Mouse (Mus musculus) stomach, embryonic 15.5 days (tissue): Measurements from ENCODE around the gene Tshz2. TPM values are rescaled to one million over a fixed set of nuclear protein-coding genes. Genes with fewer than 3 reads are reported as not detected.

ENCODE experiments used
- ATAC-seq: fragments of 200-750 bp; cut with Nextera tagmentation; 2 replicates; pipeline ENCODE4 v1.8.0; 2017; ENCODE audit warnings: low read depth, moderate number of reproducible peaks, moderate TSS enrichment; ENCODE audit not compliant: insufficient read depth, low FRiP score
- H3K27ac ChIP-seq: fragments of 300-500 bp; sonication (generic); 2 replicates; pipeline ENCODE4 v1.5.1; 2015; ENCODE audit warnings: mild to moderate bottlenecking, inconsistent platforms
- H3K27me3 ChIP-seq: fragments of 300-500 bp; sonication (generic); replicated peaks from 2 replicates; pipeline ENCODE4 v1.6.1; 2015; ENCODE audit warnings: inconsistent platforms
- H3K36me3 ChIP-seq: fragments of 300-500 bp; sonication (generic); 2 replicates; pipeline ENCODE4 v1.6.1; 2015; ENCODE audit warnings: inconsistent platforms
- H3K4me1 ChIP-seq: fragments of 300-500 bp; sonication (generic); 2 replicates; pipeline ENCODE4 v1.6.1; 2015; ENCODE audit warnings: inconsistent platforms
- H3K4me2 ChIP-seq: fragments of 300-500 bp; sonication (generic); 2 replicates; pipeline ENCODE4 v1.6.1; 2015; ENCODE audit warnings: mild to moderate bottlenecking, inconsistent platforms
- H3K4me3 ChIP-seq: fragments of 300-500 bp; sonication (generic); replicated peaks from 2 replicates; pipeline ENCODE4 v1.5.1; 2015; ENCODE audit warnings: inconsistent platforms
- H3K9ac ChIP-seq: fragments of 300-500 bp; sonication (generic); 2 replicates; pipeline ENCODE4 v1.6.1; 2015; ENCODE audit warnings: inconsistent platforms
- H3K9me3 ChIP-seq: fragments of 300-500 bp; sonication (generic); 2 replicates; pipeline ENCODE4 v1.6.1; 2016; ENCODE audit warnings: inconsistent platforms
- WGBS: fragments of 180-500 bp; shearing (Covaris S2); methylation state at CpG from one replicate; pipeline ENCODE4 v1.1.7; 2015; 5-methylcytosine and 5-hydroxymethylcytosine counted together
- polyA plus RNA-seq: library from polyadenylated mRNA; unstranded; fragments of >200 nt; fragmentation: Nextera tagmentation; extraction: Ambion mirVana; gene quantifications from 2 replicates; pipeline ENCODE4 v1.2.1, GENCODE M21; 2015

Gene Tshz2
- polyA plus RNA-seq, 1 experiment from 2014 or later = 15.9 TPM

DNA sequence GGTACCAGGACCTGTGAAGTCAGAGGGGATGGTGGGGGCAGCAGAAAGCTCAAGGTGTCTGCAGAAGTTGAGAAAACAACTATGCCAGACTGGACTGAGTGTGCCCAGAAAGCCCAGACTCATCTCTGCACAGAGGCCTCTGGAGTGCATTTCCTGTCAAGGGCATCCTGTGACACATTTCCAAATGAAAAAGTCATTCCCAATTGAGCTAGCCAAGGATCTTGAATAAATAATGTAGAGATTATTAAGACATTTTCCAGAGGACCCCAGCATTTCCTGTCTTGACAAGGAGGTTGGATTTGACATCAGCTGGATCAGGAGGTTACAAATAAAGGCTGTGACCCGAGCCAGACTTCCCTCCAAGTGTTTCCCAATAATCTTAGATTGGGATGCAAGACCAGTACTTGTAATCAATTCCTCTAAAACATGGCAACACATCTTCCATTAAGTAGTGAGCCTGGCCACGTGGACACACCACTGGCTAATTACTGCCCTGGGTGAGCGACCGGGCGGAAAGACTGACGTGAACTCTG, 374.7 kb downstream of the Tshz2 start:
- Histone ChIP-seq H3K4me1 (peaks cover 10% of the 10 kb centered on the region; the same call in 1 of the 2 replicates), H3K27ac (no peak overlapping the region), H3K9me3 (no peaks in the 10 kb centered on the region), H3K27me3 (no peaks in the 10 kb centered on the region), H3K36me3 (no peaks in the 10 kb centered on the region), H3K4me2 (no peak overlapping the region), H3K4me3 (no peak overlapping the region), H3K9ac (no peak overlapping the region)
- 72% methylated on average over 6 of the region's 6 CpGs for WGBS
- ATAC-seq = no peak

DNA sequence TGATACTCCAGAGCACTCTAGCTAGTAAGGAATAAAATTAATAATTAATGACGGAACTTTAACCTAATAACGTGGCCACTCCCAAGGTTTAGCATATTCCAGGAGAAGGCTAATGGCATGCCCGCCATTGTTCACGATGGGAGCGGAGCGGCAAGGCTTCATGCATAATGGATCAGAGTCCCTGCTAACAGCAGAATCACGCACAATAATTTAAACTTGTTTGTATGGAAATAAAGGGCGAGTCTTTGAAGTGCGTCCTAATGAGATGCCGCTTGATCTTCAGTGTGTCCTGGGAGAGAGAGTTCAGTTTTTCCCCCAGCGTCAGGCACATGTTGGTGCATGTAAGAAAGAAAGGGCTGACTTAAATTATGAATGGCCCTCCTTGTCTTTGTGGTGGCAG, 376.9 kb downstream of the Tshz2 start:
- ATAC-seq = no peak
- H3K9ac ChIP-seq = no peak overlapping the region
- peak overlapping the region; percentile 27; the same call in 1 of the 2 replicates for H3K4me2 ChIP-seq

DNA sequence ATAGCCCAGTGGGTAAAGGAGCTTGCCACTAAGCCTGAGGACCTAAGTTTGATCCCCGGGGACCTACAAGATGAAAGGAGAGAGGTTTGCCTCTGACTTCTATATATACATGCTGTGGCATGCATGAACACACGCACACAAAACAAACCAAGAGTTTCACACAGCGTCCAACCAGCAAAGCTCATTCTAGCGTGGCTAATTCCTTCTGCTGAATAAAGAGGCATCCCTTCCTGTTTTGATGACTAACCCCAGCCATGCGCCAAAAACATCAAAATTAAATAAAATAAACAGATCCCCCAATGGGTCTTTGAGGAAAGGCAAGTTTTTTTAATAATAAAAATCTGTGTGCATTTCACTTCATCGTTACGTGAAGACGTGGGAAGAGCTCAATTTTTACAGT, 379.0 kb downstream of the Tshz2 start:
- ATAC-seq = no peak
- Histone ChIP-seq H3K36me3 (no peaks in the 10 kb centered on the region), H3K9me3 (no peaks in the 10 kb centered on the region), H3K4me2 (no peak overlapping the region), H3K4me1 (0 out of 2 replicates have a peak, but pooled peaks cover 5% of the 10 kb centered on the region), H3K9ac (no peak overlapping the region), H3K27ac (no peak overlapping the region), H3K4me3 (no peak overlapping the region), H3K27me3 (no peaks in the 10 kb centered on the region)
- WGBS = 63% methylated on average over 8 of the region's 8 CpGs

More for the DNA sequence above, 376.9 kb downstream of the Tshz2 start:
- Histone ChIP-seq H3K27ac (no peak overlapping the region), H3K27me3 (no peaks in the 10 kb centered on the region), H3K9me3 (no peaks in the 10 kb centered on the region), H3K4me3 (no peak overlapping the region), H3K4me1 (0 out of 2 replicates have a peak, but pooled peaks cover 7% of the 10 kb centered on the region), H3K36me3 (no peaks in the 10 kb centered on the region)
- WGBS = 66% methylated on average over 11 of the region's 11 CpGs

DNA sequence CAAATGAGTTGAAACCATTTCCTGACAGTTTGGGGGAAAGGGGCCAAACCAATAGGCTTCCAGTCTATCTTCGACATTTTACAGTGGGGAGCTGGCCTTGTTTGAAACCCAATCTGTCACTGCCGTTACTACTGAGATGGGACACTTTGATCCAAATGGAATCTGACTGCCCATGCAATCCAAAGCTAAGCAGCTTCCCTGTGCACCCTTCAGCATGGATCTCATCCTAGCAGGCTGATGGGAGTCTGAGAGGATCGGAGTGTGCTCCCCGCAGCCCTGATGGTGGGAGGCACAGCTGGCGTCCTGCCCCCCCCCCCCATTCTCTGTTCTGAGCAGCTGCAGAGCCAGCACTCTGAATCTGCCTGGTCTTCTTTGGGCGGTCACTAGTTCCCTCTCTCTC, 384.5 kb downstream of the Tshz2 start:
- H3K4me2 ChIP-seq = no peak overlapping the region
- H3K27ac ChIP-seq = no peak overlapping the region
- H3K9me3 ChIP-seq = no peaks in the 10 kb centered on the region
- H3K36me3 ChIP-seq = no peaks in the 10 kb centered on the region
- H3K27me3 ChIP-seq = no peaks in the 10 kb centered on the region
- H3K4me1 ChIP-seq = no peaks in the 10 kb centered on the region
- WGBS = 49% methylated on average over 6 of the region's 6 CpGs
- ATAC-seq = no peak
- H3K4me3 ChIP-seq = no peak overlapping the region
- H3K9ac ChIP-seq = no peak overlapping the region

DNA sequence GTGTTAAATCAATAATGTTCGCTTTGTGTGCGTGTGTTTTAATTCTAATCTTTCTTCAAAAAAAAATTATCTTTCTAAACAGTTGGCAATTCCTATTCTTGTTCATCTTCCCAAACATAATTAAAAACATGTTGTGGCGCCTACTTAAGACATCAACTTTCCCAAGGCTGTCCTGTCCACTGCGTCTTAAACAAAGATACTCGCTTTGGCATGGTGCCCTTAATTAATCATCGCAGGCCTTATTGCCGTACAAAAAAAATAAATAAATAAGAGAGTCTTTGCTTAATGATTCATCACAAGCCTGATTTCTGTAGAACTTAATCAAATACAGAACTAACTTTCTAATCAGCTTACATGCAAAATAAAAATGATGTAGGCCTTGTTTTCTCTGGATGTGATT, 385.1 kb downstream of the Tshz2 start:
- Histone ChIP-seq H3K4me1 (no peaks in the 10 kb centered on the region), H3K4me2 (no peak overlapping the region), H3K9me3 (no peaks in the 10 kb centered on the region), H3K36me3 (no peaks in the 10 kb centered on the region), H3K27ac (no peak overlapping the region), H3K9ac (no peak overlapping the region), H3K4me3 (no peak overlapping the region), H3K27me3 (no peaks in the 10 kb centered on the region)
- WGBS = 57% methylated on average over 7 of the region's 7 CpGs
- ATAC-seq = no peak

DNA sequence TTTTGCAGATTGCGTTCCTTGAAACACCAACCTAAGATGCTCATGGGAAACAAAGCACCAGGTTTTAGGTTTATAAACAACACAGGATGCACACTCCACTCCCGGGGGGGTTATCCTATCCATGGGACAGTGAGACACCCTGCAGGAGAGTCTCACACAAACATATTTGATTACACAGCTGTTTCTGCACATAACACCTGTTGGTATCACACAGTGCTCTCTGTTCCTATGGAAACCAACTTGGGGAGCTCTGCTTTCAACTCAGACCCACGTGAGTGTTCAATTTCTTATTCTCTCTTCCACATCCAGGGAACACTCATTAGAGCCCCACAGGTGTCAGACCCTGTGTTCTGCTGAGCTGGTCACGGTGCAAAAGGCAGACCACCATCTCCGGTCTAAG, 390.1 kb downstream of the Tshz2 start:
- no peaks in the 10 kb centered on the region for H3K4me1 ChIP-seq
- ATAC-seq = no peak
- H3K4me3 ChIP-seq = no peak overlapping the region
- H3K27me3 ChIP-seq = no peaks in the 10 kb centered on the region
- H3K27ac ChIP-seq = no peak overlapping the region
- no peak overlapping the region for H3K9ac ChIP-seq
- WGBS = 70% methylated on average over 5 of the region's 5 CpGs
- no peak overlapping the region for H3K4me2 ChIP-seq
- no peaks in the 10 kb centered on the region for H3K9me3 ChIP-seq
- no peaks in the 10 kb centered on the region for H3K36me3 ChIP-seq

DNA sequence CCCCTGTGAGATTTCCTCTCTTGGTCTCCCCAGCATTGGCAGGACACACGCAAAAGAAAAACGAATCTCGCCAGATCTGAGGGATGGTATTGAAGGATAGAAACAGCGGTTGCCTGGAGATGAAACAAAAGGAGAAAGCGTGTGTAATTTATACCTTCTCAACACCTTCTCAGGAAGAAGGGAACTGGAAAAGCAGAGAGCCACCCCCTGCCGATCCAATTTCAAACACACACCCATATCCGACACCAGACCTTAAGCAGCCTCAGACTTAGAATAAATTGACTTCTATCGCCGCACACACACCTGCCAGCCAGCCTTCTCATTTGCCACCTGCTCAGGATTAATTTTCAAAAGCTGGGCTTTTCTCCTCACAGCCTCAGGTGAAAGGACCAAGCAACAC, 390.9 kb downstream of the Tshz2 start:
- H3K9me3 ChIP-seq = no peaks in the 10 kb centered on the region
- H3K27me3 ChIP-seq = no peaks in the 10 kb centered on the region
- 66% methylated on average over 9 of the region's 9 CpGs for WGBS
- H3K27ac ChIP-seq = no peak overlapping the region
- no peak for ATAC-seq
- no peaks in the 10 kb centered on the region for H3K4me1 ChIP-seq
- no peak overlapping the region for H3K4me3 ChIP-seq
- no peak overlapping the region for H3K9ac ChIP-seq
- H3K36me3 ChIP-seq = no peaks in the 10 kb centered on the region
- no peak overlapping the region for H3K4me2 ChIP-seq

DNA sequence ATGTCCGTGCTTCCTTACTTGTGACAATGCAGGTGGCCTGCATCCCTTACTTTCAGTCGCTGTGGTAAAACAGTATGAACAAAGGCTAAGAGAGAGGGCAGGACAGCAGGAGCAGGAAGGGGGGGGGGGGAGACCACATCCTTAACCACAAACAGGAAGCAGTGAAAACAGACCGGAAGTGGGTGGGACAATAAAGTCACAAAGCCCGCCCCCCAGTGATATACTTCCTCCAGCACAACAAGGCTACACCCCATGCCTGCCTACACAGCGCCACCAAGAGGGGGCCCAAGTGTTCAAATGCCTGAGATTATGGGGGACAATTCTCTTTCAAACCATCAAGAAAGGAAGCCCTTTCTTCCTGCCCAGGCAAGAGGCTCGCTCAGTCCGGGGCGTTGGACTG, 392.1 kb downstream of the Tshz2 start:
- Histone ChIP-seq H3K4me1 (no peaks in the 10 kb centered on the region), H3K9ac (no peak overlapping the region), H3K27me3 (no peaks in the 10 kb centered on the region), H3K9me3 (no peaks in the 10 kb centered on the region), H3K27ac (no peak overlapping the region), H3K4me2 (no peak overlapping the region), H3K36me3 (no peaks in the 10 kb centered on the region), H3K4me3 (no peak overlapping the region)
- 78% methylated on average over 8 of the region's 8 CpGs for WGBS
- no peak for ATAC-seq

DNA sequence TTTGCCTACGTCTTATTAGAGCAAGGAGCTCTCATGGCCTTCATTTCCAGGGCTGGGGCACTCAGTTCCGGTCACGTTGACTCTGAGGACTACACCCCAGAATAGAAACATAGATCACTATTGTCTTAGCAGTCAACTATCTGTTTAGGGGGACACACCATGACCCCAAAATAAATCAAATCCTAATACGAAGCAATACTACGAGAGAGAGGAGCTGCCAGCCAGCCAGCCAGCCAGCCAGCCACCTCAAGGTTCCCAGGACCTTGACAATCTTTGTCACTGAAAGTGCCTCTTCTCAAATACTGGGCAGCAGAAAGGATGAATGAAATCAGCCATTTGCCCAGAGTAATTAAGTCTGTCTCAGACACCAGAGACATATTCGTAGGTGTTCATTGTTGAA, 393.1 kb downstream of the Tshz2 start:
- Histone ChIP-seq H3K27me3 (no peaks in the 10 kb centered on the region), H3K4me2 (no peak overlapping the region), H3K27ac (no peak overlapping the region), H3K4me1 (no peaks in the 10 kb centered on the region), H3K36me3 (no peaks in the 10 kb centered on the region), H3K4me3 (no peak overlapping the region), H3K9me3 (no peaks in the 10 kb centered on the region), H3K9ac (no peak overlapping the region)
- WGBS = 91% methylated on average over 6 of the region's 6 CpGs
- ATAC-seq = no peak

DNA sequence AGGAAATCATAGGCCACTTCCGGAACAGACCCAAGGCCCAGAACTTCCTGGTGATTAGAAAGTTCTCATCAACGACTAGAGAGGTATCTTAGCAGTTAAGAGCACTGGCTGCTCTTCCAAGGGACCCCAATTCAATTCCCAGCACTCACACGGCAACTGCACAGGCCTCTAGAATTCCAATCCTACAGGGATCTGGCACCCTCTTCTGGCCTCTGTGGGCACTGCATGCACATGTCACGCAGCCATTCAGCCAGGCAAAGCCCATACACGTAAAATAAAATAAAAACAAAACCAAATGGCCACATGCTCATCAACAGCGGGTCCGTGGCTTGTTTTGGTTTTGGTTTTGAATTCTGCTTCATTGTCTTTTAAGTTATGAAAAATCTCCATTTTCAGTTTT, 395.0 kb downstream of the Tshz2 start:
- Histone ChIP-seq H3K4me3 (no peak overlapping the region), H3K9ac (no peak overlapping the region), H3K9me3 (no peaks in the 10 kb centered on the region), H3K27ac (no peak overlapping the region), H3K4me1 (peaks cover 1% of the 10 kb centered on the region; the same call in 1 of the 2 replicates), H3K36me3 (no peaks in the 10 kb centered on the region), H3K27me3 (no peaks in the 10 kb centered on the region), H3K4me2 (no peak overlapping the region)
- no peak for ATAC-seq
- WGBS = 89% methylated on average over 7 of the region's 7 CpGs

DNA sequence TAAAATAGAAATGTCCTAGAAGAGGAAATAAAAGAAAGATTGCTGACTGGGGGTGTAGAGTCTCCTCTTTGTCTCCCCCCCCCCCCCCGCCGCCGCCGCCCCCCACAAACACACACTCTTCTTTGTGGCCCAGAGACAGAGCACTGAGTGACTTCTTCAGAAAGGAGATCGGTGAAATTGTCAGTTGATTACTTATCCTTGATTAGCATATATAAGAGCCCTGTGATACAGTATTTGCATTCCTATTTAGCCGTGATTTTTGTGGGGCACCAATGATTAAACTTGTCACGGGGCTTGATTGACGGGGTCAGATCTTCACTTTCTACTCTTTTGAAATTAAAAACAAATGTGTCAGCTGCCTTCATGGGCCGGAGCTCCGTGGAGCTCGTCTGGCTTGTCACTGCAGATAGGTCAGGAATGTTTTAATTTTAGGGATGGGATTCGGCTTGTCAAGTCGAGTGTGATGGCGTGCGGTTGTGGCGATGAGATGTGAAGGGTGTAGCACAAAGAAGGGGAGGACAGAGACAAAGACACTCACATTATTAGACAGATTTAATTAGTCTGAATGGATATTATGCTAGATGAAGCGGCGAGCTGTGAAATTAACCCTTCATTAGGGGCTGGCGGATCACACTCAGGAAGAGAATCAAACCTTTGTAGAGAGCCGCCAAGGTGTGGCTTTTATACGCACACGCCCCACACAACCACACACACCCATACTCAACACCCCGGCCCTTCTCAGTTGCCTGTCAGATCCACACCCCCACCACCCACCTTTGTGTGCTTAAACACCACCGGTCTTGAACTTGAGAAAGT, 395.9 kb downstream of the Tshz2 start:
- no peaks in the 10 kb centered on the region for H3K36me3 ChIP-seq
- WGBS = 81% methylated on average over 20 of the region's 24 CpGs
- no peak overlapping the region for H3K27ac ChIP-seq
- no peaks in the 10 kb centered on the region for H3K9me3 ChIP-seq
- H3K4me3 ChIP-seq = no peak overlapping the region
- H3K27me3 ChIP-seq = no peaks in the 10 kb centered on the region
- no peak overlapping the region for H3K4me2 ChIP-seq
- H3K4me1 ChIP-seq = peaks cover 5% of the 10 kb centered on the region; the same call in 1 of the 2 replicates
- H3K9ac ChIP-seq = no peak overlapping the region
- ATAC-seq = no peak

DNA sequence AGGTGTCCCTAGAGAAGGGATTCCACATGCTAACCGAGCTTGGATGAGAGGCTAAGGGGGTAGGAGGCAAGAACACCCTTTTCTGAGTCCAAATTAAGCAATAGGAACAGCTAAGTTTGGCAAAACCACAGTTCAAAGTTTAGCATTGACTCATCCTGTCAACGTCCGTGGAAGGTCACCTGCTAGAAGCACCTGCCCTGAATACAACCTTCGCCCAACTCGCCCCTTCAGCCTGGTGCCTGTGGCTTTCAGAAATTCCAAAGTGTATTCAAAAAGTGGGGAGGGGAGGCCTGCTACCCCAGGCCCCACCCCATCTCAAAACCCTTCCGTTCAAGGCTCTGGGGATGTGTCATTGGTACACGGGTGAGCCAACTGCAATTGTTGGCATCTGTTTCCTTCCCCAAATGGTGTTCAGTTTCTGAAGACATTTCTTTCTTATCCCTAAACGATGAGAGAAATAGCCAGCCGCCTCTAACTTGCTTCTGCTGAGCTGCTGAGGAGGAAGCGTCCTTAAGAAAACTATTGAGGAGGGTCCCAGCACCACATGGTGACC, 396.6 kb downstream of the Tshz2 start:
- WGBS = 82% methylated on average over 10 of the region's 10 CpGs
- Histone ChIP-seq H3K4me2 (no peak overlapping the region), H3K9ac (no peak overlapping the region), H3K27me3 (no peaks in the 10 kb centered on the region), H3K36me3 (no peaks in the 10 kb centered on the region), H3K9me3 (no peaks in the 10 kb centered on the region), H3K4me3 (no peak overlapping the region), H3K27ac (no peak overlapping the region), H3K4me1 (peaks cover 5% of the 10 kb centered on the region; the same call in 1 of the 2 replicates)
- no peak for ATAC-seq
